Mouse (Mus musculus) stomach, postnatal 0 days (tissue): Measurements from ENCODE around the gene Traf5. TPM values are rescaled to one million over a fixed set of nuclear protein-coding genes. Genes with fewer than 3 reads are reported as not detected.

Source experiments
- ATAC-seq: fragments of 200-750 bp; cut with Nextera tagmentation; 2 replicates; pipeline ENCODE4 v1.8.0; 2017; ENCODE audit not compliant: low FRiP score, low TSS enrichment
- DNase-seq: peaks from one replicate; pipeline ENCODE4 v3.0.0-alpha.2; 2016; ENCODE audit warnings: low spot score
- H3K27ac ChIP-seq: fragments of 300-500 bp; sonication (generic); replicated peaks from 2 replicates; pipeline ENCODE4 v1.5.1; 2014; ENCODE audit warnings: mild to moderate bottlenecking, control low read depth
- H3K27me3 ChIP-seq: fragments of 300-500 bp; sonication (generic); 2 replicates; pipeline ENCODE4 v1.6.1; 2014; ENCODE audit warnings: low read length; ENCODE audit not compliant: control insufficient read depth, insufficient read depth
- H3K36me3 ChIP-seq: fragments of 300-500 bp; sonication (generic); 2 replicates; pipeline ENCODE4 v1.6.1; 2014; ENCODE audit warnings: low read length, mixed read lengths; ENCODE audit not compliant: control insufficient read depth, insufficient read depth
- H3K4me1 ChIP-seq: fragments of 300-500 bp; sonication (generic); replicated peaks from 2 replicates; pipeline ENCODE4 v1.6.1; 2014; ENCODE audit warnings: antibody characterized with exemption; ENCODE audit not compliant: control insufficient read depth, insufficient read depth
- H3K4me2 ChIP-seq: fragments of 300-500 bp; sonication (generic); replicated peaks from 2 replicates; pipeline ENCODE4 v1.6.1; 2014; ENCODE audit warnings: low read depth, mild to moderate bottlenecking, control low read depth, moderate library complexity
- H3K4me3 ChIP-seq: fragments of 300-500 bp; sonication (generic); 2 replicates; pipeline ENCODE4 v1.5.1; 2014; ENCODE audit warnings: low read depth, low read length, control low read depth
- H3K9ac ChIP-seq: fragments of 300-500 bp; sonication (generic); 2 replicates; pipeline ENCODE4 v1.6.1; 2014; ENCODE audit warnings: mild to moderate bottlenecking, low read length, control low read depth, mixed read lengths
- H3K9me3 ChIP-seq: fragments of 300-500 bp; sonication (generic); 2 replicates; pipeline ENCODE4 v1.6.1; 2016; ENCODE audit warnings: low read length; ENCODE audit not compliant: control insufficient read depth
- CTCF ChIP-seq: IDR thresholded peaks from 2 replicates; pipeline ENCODE4 v1.5.1; 2016; ENCODE audit warnings: antibody characterized with exemption, low read depth, mild to moderate bottlenecking, moderate library complexity
- EP300 ChIP-seq: optimal IDR thresholded peaks from 2 replicates; pipeline ENCODE3; 2016; ENCODE audit warnings: antibody characterized with exemption
- WGBS: fragments of 180-500 bp; shearing (Covaris S2); extraction: QIAGEN DNeasy Blood & Tissue Kit; methylation state at CpG from one replicate; pipeline ENCODE4 v1.1.7; 2014; 5-methylcytosine and 5-hydroxymethylcytosine counted together
- polyA plus RNA-seq: library from polyadenylated mRNA; unstranded; fragments of >200 nt; fragmentation: Nextera tagmentation; extraction: Ambion mirVana; gene quantifications from 2 replicates; pipeline ENCODE4 v1.2.1, GENCODE M21; 2015

Gene Traf5
- polyA plus RNA-seq, 1 experiment from 2014 or later = 17.7 TPM

DNA sequence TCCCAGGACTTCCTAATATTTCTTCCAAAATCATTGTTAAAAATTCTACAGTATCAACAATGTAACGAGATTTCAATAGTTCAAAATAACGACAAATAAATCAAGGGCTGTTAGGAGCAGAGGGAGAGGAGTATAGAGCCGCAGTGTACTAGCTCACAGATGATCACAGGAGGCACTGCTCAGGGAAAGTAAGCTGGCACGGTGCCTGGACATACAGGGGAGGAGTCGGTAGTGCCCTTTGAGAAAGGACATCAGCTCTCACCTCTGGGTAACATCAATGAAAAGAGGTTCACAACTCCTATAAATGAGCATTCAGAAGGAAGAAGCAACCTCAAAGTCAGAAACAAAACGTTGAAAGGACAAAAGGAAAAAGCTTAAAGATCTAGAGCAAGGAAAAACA, 16.8 kb upstream of the Traf5 start:
- no peak for TF ChIP-seq EP300
- no peak for TF ChIP-seq CTCF
- Histone ChIP-seq H3K9ac (no peak overlapping the region), H3K27me3 (no peaks in the 10 kb centered on the region), H3K4me1 (no peaks in the 10 kb centered on the region), H3K4me2 (no peak overlapping the region), H3K4me3 (no peak overlapping the region), H3K36me3 (peaks cover 8% of the 10 kb centered on the region; the same call in 1 of the 2 replicates), H3K27ac (no peak overlapping the region), H3K9me3 (no peaks in the 10 kb centered on the region)
- ATAC-seq (no peak; the same call in 1 of the 2 replicates), DNase-seq (peak; percentile 59)
- WGBS = 52% methylated on average over 6 of the region's 6 CpGs

DNA sequence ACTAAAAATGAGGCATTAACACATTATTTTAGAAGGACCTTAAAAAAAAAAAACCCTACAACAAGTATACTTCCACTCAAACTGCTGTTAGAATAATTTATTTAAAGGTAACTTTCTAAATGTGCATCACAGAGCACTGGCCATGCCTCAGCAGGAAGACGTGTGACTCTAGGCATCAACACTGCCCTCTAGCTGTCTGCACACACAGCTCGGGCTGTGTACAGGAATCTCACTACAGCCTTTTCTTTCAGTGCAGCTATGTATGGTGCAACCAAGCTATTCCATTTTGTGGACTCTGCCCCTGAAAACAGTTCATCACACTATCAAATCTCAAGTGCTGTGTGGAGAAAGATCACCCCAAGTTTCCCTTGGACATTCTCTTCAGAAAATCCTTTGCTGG, 15.0 kb upstream of the Traf5 start:
- no peak overlapping the region for H3K4me2 ChIP-seq
- 9% methylated on average over 2 of the region's 2 CpGs for WGBS
- H3K36me3 ChIP-seq = peaks cover 8% of the 10 kb centered on the region; the same call in 1 of the 2 replicates
- H3K4me1 ChIP-seq = no peaks in the 10 kb centered on the region
- TF ChIP-seq EP300 = no peak
- TF ChIP-seq CTCF = peak; percentile 81
- no peak overlapping the region for H3K27ac ChIP-seq
- DNase-seq (no peak), ATAC-seq (peak; percentile 82)
- H3K9me3 ChIP-seq = no peaks in the 10 kb centered on the region
- H3K4me3 ChIP-seq = no peak overlapping the region
- H3K27me3 ChIP-seq = no peaks in the 10 kb centered on the region
- H3K9ac ChIP-seq = no peak overlapping the region

GRCm38 (mm10) chr1:192105902-192106389, 13.6 kb upstream of the Traf5 start:
- Histone ChIP-seq H3K27me3 (no peaks in the 10 kb centered on the region), H3K4me2 (no peak overlapping the region), H3K9ac (no peak overlapping the region), H3K36me3 (peaks cover 8% of the 10 kb centered on the region), H3K4me3 (no peak overlapping the region), H3K9me3 (no peaks in the 10 kb centered on the region), H3K4me1 (no peaks in the 10 kb centered on the region), H3K27ac (no peak overlapping the region)
- 88% methylated on average over 4 of the region's 4 CpGs for WGBS
- DNase-seq (no peak), ATAC-seq (no peak)
- TF ChIP-seq EP300 (no peak), CTCF (no peak)

DNA sequence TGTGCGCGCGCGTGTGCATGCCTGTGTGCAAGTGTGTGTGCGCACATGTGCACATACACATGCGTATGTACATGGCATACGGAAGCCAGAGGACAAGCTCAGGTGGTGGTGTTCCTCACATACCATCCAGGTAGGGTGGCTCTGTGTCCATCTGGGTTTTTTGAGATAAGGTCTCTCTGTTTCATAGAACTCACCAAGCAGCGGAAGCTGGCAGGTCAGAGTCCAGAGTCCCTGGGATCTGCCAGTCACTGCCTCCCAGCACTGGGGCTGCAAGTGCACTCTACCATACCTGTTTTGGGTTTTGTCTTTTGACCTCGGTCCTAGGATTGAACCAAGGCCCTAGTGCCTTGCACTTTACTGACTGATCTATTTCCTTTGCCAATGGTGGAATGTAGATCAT, 11.7 kb upstream of the Traf5 start:
- TF ChIP-seq CTCF (no peak), EP300 (no peak)
- peaks cover 9% of the 10 kb centered on the region for H3K36me3 ChIP-seq
- H3K27ac ChIP-seq = no peak overlapping the region
- no peak overlapping the region for H3K4me2 ChIP-seq
- ATAC-seq = 0 out of 2 replicates have a peak, but pooled peaks have one; percentile 43
- H3K4me1 ChIP-seq = no peaks in the 10 kb centered on the region
- no peak overlapping the region for H3K4me3 ChIP-seq
- no peak for DNase-seq
- H3K27me3 ChIP-seq = no peaks in the 10 kb centered on the region
- H3K9me3 ChIP-seq = no peaks in the 10 kb centered on the region
- 95% methylated on average over 9 of the region's 9 CpGs for WGBS
- no peak overlapping the region for H3K9ac ChIP-seq

DNA sequence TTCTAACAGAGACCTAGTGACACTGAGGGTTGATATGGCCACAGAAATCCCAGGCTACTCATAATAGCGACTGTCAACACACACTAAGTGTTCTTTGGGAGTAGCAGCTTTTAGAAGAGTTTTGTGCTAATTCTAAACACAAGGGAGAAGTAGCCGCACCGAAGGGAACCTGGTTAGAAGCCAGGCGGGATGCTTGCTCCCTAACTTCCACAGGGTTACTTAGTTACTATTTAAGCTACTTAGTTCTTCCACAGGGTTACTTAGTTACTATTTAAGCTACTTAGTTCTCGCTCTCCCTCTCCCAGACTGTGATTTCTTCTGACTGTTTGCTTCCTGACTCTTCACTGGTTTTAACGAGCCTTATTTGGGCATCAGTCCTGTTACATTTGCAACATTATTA, 10.8 kb upstream of the Traf5 start:
- TF ChIP-seq CTCF (no peak), EP300 (no peak)
- peaks cover 9% of the 10 kb centered on the region for H3K36me3 ChIP-seq
- H3K4me2 ChIP-seq = no peak overlapping the region
- no peaks in the 10 kb centered on the region for H3K9me3 ChIP-seq
- 78% methylated on average over 6 of the region's 6 CpGs for WGBS
- no peaks in the 10 kb centered on the region for H3K4me1 ChIP-seq
- no peak for ATAC-seq
- DNase-seq = no peak
- no peaks in the 10 kb centered on the region for H3K27me3 ChIP-seq
- H3K27ac ChIP-seq = no peak overlapping the region
- H3K4me3 ChIP-seq = no peak overlapping the region
- H3K9ac ChIP-seq = no peak overlapping the region

DNA sequence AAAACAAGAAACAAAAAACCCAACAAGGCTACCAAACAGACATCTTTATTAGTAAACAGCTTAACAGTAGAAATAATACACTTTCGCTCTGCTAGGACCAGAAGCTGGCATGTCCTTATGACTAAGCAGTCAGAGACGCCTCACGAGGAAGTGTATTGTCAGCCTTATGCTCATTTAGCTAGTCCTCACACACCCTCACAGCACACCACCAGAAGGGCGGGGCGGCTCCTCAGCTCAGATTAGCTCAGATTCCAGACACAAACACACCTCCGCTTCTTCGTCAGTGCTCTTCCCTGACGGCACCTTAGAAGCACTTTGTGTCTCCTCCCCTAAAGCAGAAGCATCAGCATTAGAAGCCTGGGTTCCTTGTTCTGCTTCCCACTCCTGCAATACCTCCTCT, 9.0 kb upstream of the Traf5 start:
- Histone ChIP-seq H3K4me3 (no peak overlapping the region), H3K27me3 (no peaks in the 10 kb centered on the region), H3K4me1 (no peaks in the 10 kb centered on the region), H3K36me3 (peaks cover 13% of the 10 kb centered on the region), H3K4me2 (no peak overlapping the region), H3K9me3 (no peaks in the 10 kb centered on the region), H3K27ac (no peak overlapping the region), H3K9ac (no peak overlapping the region)
- no peak for TF ChIP-seq EP300
- no peak for TF ChIP-seq CTCF
- DNase-seq (peak; percentile 48), ATAC-seq (peak; percentile 83)
- WGBS = 61% methylated on average over 8 of the region's 8 CpGs
